Mouse (Mus musculus): ENCODE measurements around the gene Slc44a5. TPM values are rescaled to one million over a fixed set of nuclear protein-coding genes. Genes with fewer than 3 reads are reported as not detected.
"Not testable (repeated sequence)": the region's sequence is repeated elsewhere in the genome, so short reads cannot be mapped to it uniquely, and the experiment has no call there.

The Slc44a5 gene
- polyA plus RNA-seq, 1 experiment from 2014 or later = 0.18 TPM

- WGBS (ENCODE audit: insufficient replicate concordance) = 39% methylated on average over 10 of the region's 10 CpGs
- Histone ChIP-seq H3K27me3 (ENCODE audit: control insufficient read depth, insufficient read depth, low read depth, low read length) (no peaks in the 10 kb centered on the region), H3K36me3 (ENCODE audit: control insufficient read depth, insufficient read depth) (no peaks in the 10 kb centered on the region), H3K4me2 (ENCODE audit: low read depth, low read length) (no peak overlapping the region), H3K4me3 (ENCODE audit: low read depth, low read length) (no peak overlapping the region), H3K9ac (ENCODE audit: low read depth, low read length) (no peak overlapping the region), H3K4me1 (ENCODE audit: control insufficient read depth, low read depth, low read length) (no peaks in the 10 kb centered on the region), H3K9me3 (replicated peaks; ENCODE audit: control insufficient read depth, low read length) (no peaks in the 10 kb centered on the region), H3K27ac (ENCODE audit: low read length) (no peak overlapping the region)
- peak; percentile 47; the same call in 1 of the 2 replicates for ATAC-seq (ENCODE audit: low read depth)
These were observed 11.4 kb downstream of the Slc44a5 start for GRCm38 (mm10) chr3:153984428-153985340.

GRCm38 (mm10) chr3:153999797-154000528, 26.7 kb downstream of the Slc44a5 start:
- H3K27ac ChIP-seq (ENCODE audit: low read length) = 0 out of 2 replicates have a peak overlapping the region, but pooled peaks have one; percentile 42
- no peaks in the 10 kb centered on the region for H3K9me3 ChIP-seq (replicated peaks; ENCODE audit: control insufficient read depth, low read length)
- 63% methylated on average over 5 of the region's 5 CpGs for WGBS (ENCODE audit: insufficient replicate concordance)
- H3K9ac ChIP-seq (ENCODE audit: low read depth, low read length) = no peak overlapping the region
- peaks cover 2% of the 10 kb centered on the region; the same call in 1 of the 2 replicates for H3K4me1 ChIP-seq (ENCODE audit: control insufficient read depth, low read depth, low read length)
- H3K4me2 ChIP-seq (ENCODE audit: low read depth, low read length) = no peak overlapping the region
- no peak overlapping the region for H3K4me3 ChIP-seq (ENCODE audit: low read depth, low read length)
- no peaks in the 10 kb centered on the region for H3K36me3 ChIP-seq (ENCODE audit: control insufficient read depth, insufficient read depth)
- ATAC-seq (ENCODE audit: low read depth) = peak; percentile 94
- no peaks in the 10 kb centered on the region for H3K27me3 ChIP-seq (ENCODE audit: control insufficient read depth, insufficient read depth, low read depth, low read length)

- no peak overlapping the region for H3K27ac ChIP-seq (ENCODE audit: low read length)
- no peaks in the 10 kb centered on the region for H3K9me3 ChIP-seq (replicated peaks; ENCODE audit: control insufficient read depth, low read length)
- 58% methylated on average over 5 of the region's 5 CpGs for WGBS (ENCODE audit: insufficient replicate concordance)
- peaks cover 2% of the 10 kb centered on the region; the same call in 1 of the 2 replicates for H3K4me1 ChIP-seq (ENCODE audit: control insufficient read depth, low read depth, low read length)
- no peak for ATAC-seq (ENCODE audit: low read depth)
- H3K27me3 ChIP-seq (ENCODE audit: control insufficient read depth, insufficient read depth, low read depth, low read length) = no peaks in the 10 kb centered on the region
- H3K4me2 ChIP-seq (ENCODE audit: low read depth, low read length) = no peak overlapping the region
- H3K36me3 ChIP-seq (ENCODE audit: control insufficient read depth, insufficient read depth) = no peaks in the 10 kb centered on the region
- H3K9ac ChIP-seq (ENCODE audit: low read depth, low read length) = no peak overlapping the region
- H3K4me3 ChIP-seq (ENCODE audit: low read depth, low read length) = no peak overlapping the region
These were observed 28.1 kb downstream of the Slc44a5 start for GRCm38 (mm10) chr3:154001348-154001747.

DNA sequence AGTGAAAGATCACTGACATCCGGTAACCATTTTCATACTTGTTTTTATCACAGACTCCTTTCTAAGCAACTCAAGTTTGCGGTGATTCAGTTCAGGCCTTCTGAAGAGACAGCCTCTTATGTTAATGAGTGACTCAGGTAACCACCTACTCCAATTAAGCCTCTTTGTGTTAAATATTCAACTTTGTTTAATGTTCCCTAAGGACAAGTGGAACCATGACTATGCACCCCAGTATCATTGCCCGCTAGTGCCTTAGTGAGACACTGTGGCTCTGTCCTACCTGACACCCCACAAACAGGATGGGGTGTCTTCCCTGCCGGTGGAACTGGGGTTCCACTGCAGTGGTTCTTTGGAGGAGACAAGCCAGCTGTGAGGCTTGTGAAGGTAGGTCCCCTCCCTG, 73.6 kb downstream of the Slc44a5 start:
- WGBS (ENCODE audit: insufficient replicate concordance) = 76% methylated on average over 4 of the region's 4 CpGs
- Histone ChIP-seq H3K9me3 (replicated peaks; ENCODE audit: control insufficient read depth, low read length) (no peaks in the 10 kb centered on the region), H3K4me3 (ENCODE audit: low read depth, low read length) (no peak overlapping the region), H3K27me3 (ENCODE audit: control insufficient read depth, insufficient read depth, low read depth, low read length) (no peaks in the 10 kb centered on the region; the same call in 1 of the 2 replicates), H3K27ac (ENCODE audit: low read length) (no peak overlapping the region), H3K9ac (ENCODE audit: low read depth, low read length) (no peak overlapping the region), H3K4me1 (ENCODE audit: control insufficient read depth, low read depth, low read length) (no peaks in the 10 kb centered on the region), H3K36me3 (ENCODE audit: control insufficient read depth, insufficient read depth) (no peaks in the 10 kb centered on the region), H3K4me2 (ENCODE audit: low read depth, low read length) (no peak overlapping the region)
- ATAC-seq (ENCODE audit: low read depth) = no peak

DNA sequence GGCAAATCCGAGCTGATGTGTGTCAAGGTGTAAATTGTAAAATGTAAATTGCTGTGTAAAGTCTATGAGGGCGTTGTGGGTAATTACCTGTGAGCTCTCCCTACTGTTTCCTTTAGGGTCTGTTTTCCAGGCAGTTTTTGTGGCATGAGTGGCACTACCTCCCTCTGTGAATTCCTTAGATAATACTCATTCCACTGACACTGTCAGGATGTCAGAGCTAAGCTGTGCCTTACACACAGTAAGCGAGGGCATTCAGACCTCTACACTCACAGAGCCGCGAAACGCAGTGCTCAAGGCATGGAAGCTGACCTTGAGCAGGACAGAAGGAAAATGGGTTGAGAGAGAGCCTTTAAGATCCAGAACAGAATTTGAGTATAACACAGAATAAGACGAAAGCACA, 80.1 kb downstream of the Slc44a5 start:
- H3K4me3 ChIP-seq (ENCODE audit: low read depth, low read length) = no peak overlapping the region
- no peaks in the 10 kb centered on the region; the same call in 1 of the 2 replicates for H3K27me3 ChIP-seq (ENCODE audit: control insufficient read depth, insufficient read depth, low read depth, low read length)
- peaks cover 12% of the 10 kb centered on the region for H3K4me1 ChIP-seq (ENCODE audit: control insufficient read depth, low read depth, low read length)
- no peaks in the 10 kb centered on the region for H3K9me3 ChIP-seq (replicated peaks; ENCODE audit: control insufficient read depth, low read length)
- no peak overlapping the region for H3K9ac ChIP-seq (ENCODE audit: low read depth, low read length)
- no peaks in the 10 kb centered on the region for H3K36me3 ChIP-seq (ENCODE audit: control insufficient read depth, insufficient read depth)
- 55% methylated on average over 7 of the region's 7 CpGs for WGBS (ENCODE audit: insufficient replicate concordance)
- no peak for ATAC-seq (ENCODE audit: low read depth)
- H3K27ac ChIP-seq (ENCODE audit: low read length) = no peak overlapping the region
- no peak overlapping the region for H3K4me2 ChIP-seq (ENCODE audit: low read depth, low read length)

DNA sequence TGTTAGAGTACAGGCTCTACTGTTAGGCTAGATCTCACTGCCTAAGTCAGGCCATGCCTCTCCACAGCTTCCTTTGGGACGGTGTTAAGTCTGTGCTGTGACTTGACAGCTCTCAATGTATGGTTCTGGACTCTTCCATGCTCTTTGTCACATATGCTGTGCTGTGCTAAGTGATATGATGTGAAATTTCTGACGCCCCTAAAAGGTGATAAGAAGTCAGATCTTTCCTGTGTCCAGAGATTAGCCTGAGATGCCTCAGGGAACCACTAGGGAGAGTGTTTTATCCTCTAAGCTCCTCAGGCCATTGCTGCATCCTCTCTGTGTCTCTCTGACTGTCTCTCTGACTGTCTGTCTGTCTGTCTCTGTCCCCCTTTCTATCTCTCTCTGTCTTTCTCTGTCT, 84.2 kb downstream of the Slc44a5 start:
- peaks cover 15% of the 10 kb centered on the region for H3K4me1 ChIP-seq (ENCODE audit: control insufficient read depth, low read depth, low read length)
- H3K27me3 ChIP-seq (ENCODE audit: control insufficient read depth, insufficient read depth, low read depth, low read length) = no peaks in the 10 kb centered on the region
- no peak overlapping the region for H3K9ac ChIP-seq (ENCODE audit: low read depth, low read length)
- H3K4me2 ChIP-seq (ENCODE audit: low read depth, low read length) = no peak overlapping the region
- no peaks in the 10 kb centered on the region for H3K36me3 ChIP-seq (ENCODE audit: control insufficient read depth, insufficient read depth)
- no peaks in the 10 kb centered on the region for H3K9me3 ChIP-seq (replicated peaks; ENCODE audit: control insufficient read depth, low read length)
- peak; percentile 71 for ATAC-seq (ENCODE audit: low read depth)
- no peak overlapping the region for H3K27ac ChIP-seq (ENCODE audit: low read length)
- H3K4me3 ChIP-seq (ENCODE audit: low read depth, low read length) = no peak overlapping the region
- 35% methylated on average over 2 of the region's 2 CpGs for WGBS (ENCODE audit: insufficient replicate concordance)

- Histone ChIP-seq H3K27ac (ENCODE audit: low read length) (no peak overlapping the region), H3K4me1 (ENCODE audit: control insufficient read depth, low read depth, low read length) (peaks cover 15% of the 10 kb centered on the region), H3K4me3 (ENCODE audit: low read depth, low read length) (no peak overlapping the region), H3K4me2 (ENCODE audit: low read depth, low read length) (peak overlapping the region; percentile 1; the same call in 1 of the 2 replicates), H3K9me3 (replicated peaks; ENCODE audit: control insufficient read depth, low read length) (no peaks in the 10 kb centered on the region), H3K9ac (ENCODE audit: low read depth, low read length) (no peak overlapping the region), H3K27me3 (ENCODE audit: control insufficient read depth, insufficient read depth, low read depth, low read length) (no peaks in the 10 kb centered on the region), H3K36me3 (ENCODE audit: control insufficient read depth, insufficient read depth) (no peaks in the 10 kb centered on the region)
- WGBS (ENCODE audit: insufficient replicate concordance) = 47% methylated on average over 5 of the region's 5 CpGs
- ATAC-seq (ENCODE audit: low read depth) = peak; percentile 58
These were observed 85.0 kb downstream of the Slc44a5 start for GRCm38 (mm10) chr3:154058200-154058599.

DNA sequence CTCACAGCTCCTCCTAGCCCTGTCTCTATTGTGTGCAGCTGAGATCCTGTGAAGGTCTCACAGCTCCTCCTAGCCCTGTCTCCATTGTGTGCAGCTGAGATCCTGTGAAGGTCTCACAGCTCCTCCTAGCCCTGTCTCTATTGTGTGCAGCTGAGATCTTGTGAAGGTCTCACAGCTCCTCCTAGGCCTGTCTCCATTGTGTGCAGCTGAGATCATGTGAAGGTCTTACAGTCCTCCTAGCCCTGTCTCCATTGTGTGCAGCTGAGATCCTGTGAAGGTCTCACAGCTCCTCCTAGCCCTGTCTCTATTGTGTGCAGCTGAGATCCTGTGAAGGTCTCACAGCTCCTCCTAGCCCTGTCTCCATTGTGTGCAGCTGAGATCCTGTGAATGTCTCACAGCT, 98.8 kb downstream of the Slc44a5 start:
- H3K4me3 ChIP-seq (ENCODE audit: low read depth, low read length); ATAC-seq (ENCODE audit: low read depth); H3K4me1 ChIP-seq (ENCODE audit: control insufficient read depth, low read depth, low read length); H3K36me3 ChIP-seq (ENCODE audit: control insufficient read depth, insufficient read depth); H3K27me3 ChIP-seq (ENCODE audit: control insufficient read depth, insufficient read depth, low read depth, low read length); H3K4me2 ChIP-seq (ENCODE audit: low read depth, low read length); H3K9ac ChIP-seq (ENCODE audit: low read depth, low read length); H3K9me3 ChIP-seq (replicated peaks; ENCODE audit: control insufficient read depth, low read length); H3K27ac ChIP-seq (ENCODE audit: low read length): not testable (repeated sequence)

DNA sequence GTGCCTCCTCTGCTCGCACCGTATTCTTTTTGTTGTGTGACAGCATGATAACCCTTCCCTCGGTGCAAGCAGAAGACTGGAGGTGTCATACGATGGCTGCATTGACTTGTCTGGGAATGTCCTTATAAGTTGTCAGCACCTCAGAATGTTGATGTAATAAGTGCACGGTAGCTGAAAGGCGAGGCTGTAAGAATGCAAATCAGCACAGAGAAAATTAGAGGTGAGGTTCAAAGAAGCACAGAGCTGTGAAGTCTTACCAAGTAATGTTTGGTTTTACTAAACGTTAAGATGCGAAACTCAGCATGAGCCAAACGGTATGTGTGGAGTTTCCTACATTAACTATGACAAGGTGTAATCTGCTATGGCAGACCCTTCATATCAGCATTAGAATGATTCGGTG, 102.5 kb downstream of the Slc44a5 start:
- H3K9me3 ChIP-seq (replicated peaks; ENCODE audit: control insufficient read depth, low read length) = no peaks in the 10 kb centered on the region
- 71% methylated on average over 10 of the region's 10 CpGs for WGBS (ENCODE audit: insufficient replicate concordance)
- no peak overlapping the region for H3K9ac ChIP-seq (ENCODE audit: low read depth, low read length)
- ATAC-seq (ENCODE audit: low read depth) = no peak
- no peaks in the 10 kb centered on the region for H3K4me1 ChIP-seq (ENCODE audit: control insufficient read depth, low read depth, low read length)
- no peaks in the 10 kb centered on the region for H3K27me3 ChIP-seq (ENCODE audit: control insufficient read depth, insufficient read depth, low read depth, low read length)
- no peak overlapping the region for H3K4me2 ChIP-seq (ENCODE audit: low read depth, low read length)
- no peak overlapping the region for H3K4me3 ChIP-seq (ENCODE audit: low read depth, low read length)
- H3K36me3 ChIP-seq (ENCODE audit: control insufficient read depth, insufficient read depth) = no peaks in the 10 kb centered on the region
- no peak overlapping the region for H3K27ac ChIP-seq (ENCODE audit: low read length)
